Mouse (Mus musculus): ENCODE results near the gene Cphx2. TPM values are rescaled to one million over a fixed set of nuclear protein-coding genes. Genes with fewer than 3 reads are reported as not detected.
"Not testable (repeated sequence)": the region's sequence is repeated elsewhere in the genome, so short reads cannot be mapped to it uniquely, and the experiment has no call there.

Cphx2 gene
- total RNA-seq (2022) = not detected

- not testable (repeated sequence) for DNase-seq (ENCODE audit: low spot score)
These were observed at the start of gene Cphx2 for GRCm38 (mm10) chr14:26081216-26081615. Gene Cphx2, plus strand, starts transcription at chr14:26081516.

- not testable (repeated sequence) for DNase-seq (ENCODE audit: low spot score)
These were observed 47.0 kb upstream of the Cphx2 start for GRCm38 (mm10) chr14:26034364-26034763.

GRCm38 (mm10) chr14:26035439-26035838 is 45.9 kb upstream of the Cphx2 start:
- DNase-seq (ENCODE audit: low spot score) = not testable (repeated sequence)

- DNase-seq (ENCODE audit: low spot score) = not testable (repeated sequence)
These were observed 38.7 kb upstream of the Cphx2 start, which contains the start of gene Gm9780 for GRCm38 (mm10) chr14:26042611-26043010. Gene Gm9780, minus strand, starts transcription at chr14:26042711.

GRCm38 (mm10) chr14:26045007-26045406 is 36.3 kb upstream of the Cphx2 start:
- DNase-seq (ENCODE audit: low spot score) = not testable (repeated sequence)

- DNase-seq (ENCODE audit: low spot score) = not testable (repeated sequence)
These were observed 34.3 kb upstream of the Cphx2 start for GRCm38 (mm10) chr14:26047026-26047425.

- not testable (repeated sequence) for DNase-seq (ENCODE audit: low spot score)
These were observed 32.5 kb upstream of the Cphx2 start for GRCm38 (mm10) chr14:26048767-26049166.

- DNase-seq (ENCODE audit: low spot score) = not testable (repeated sequence)
These were observed 23.1 kb upstream of the Cphx2 start for GRCm38 (mm10) chr14:26058184-26058583.

- DNase-seq (ENCODE audit: low spot score) = not testable (repeated sequence)
These were observed 22.0 kb upstream of the Cphx2 start for GRCm38 (mm10) chr14:26059362-26059761.

GRCm38 (mm10) chr14:26066574-26067324 is 14.6 kb upstream of the Cphx2 start:
- not testable (repeated sequence) for DNase-seq (ENCODE audit: low spot score)

- not testable (repeated sequence) for DNase-seq (ENCODE audit: low spot score)
These were observed 14.0 kb upstream of the Cphx2 start, which contains the start of gene Tmem254c for GRCm38 (mm10) chr14:26067325-26067633. Gene Tmem254c, minus strand, starts transcription at chr14:26067355.

- not testable (repeated sequence) for DNase-seq (ENCODE audit: low spot score)
These were observed 4.5 kb upstream of the Cphx2 start for GRCm38 (mm10) chr14:26076620-26077390.

GRCm38 (mm10) chr14:26081997-26082396 is 681 bp downstream of the Cphx2 start, which contains the start of gene Cphx3:
Gene Cphx3, plus strand, starts transcription at chr14:26082297.
- DNase-seq (ENCODE audit: low spot score) = not testable (repeated sequence)

- not testable (repeated sequence) for DNase-seq (ENCODE audit: low spot score)
These were observed 16.3 kb downstream of the Cphx2 start for GRCm38 (mm10) chr14:26097622-26098021.

GRCm38 (mm10) chr14:26118150-26118549 is 36.8 kb downstream of the Cphx2 start, which contains the start of gene Duxbl2:
Gene Duxbl2, plus strand, starts transcription at chr14:26118349.
- DNase-seq (ENCODE audit: low spot score) = not testable (repeated sequence)

GRCm38 (mm10) chr14:26118550-26119000 is 37.3 kb downstream of the Cphx2 start:
- not testable (repeated sequence) for DNase-seq (ENCODE audit: low spot score)

- DNase-seq (ENCODE audit: low spot score) = not testable (repeated sequence)
These were observed 37.8 kb downstream of the Cphx2 start for GRCm38 (mm10) chr14:26119095-26119494.

Other genes with a start within 250 kb of the Cphx2 start
- gene Anxa11, start 239.4 kb upstream of the Cphx2 start, total RNA-seq (2022) = 10 to 100 TPM; 79.8 to 88.1 (median 84.4) TPM
- gene Plac9a, start 178.4 kb upstream of the Cphx2 start, total RNA-seq (2022) = 1 to 10 TPM in 3 of 4 experiments, under 1 TPM in 1; 0.88 to 5.5 (median 3.0) TPM
- gene Tmem254a, start 153.8 kb upstream of the Cphx2 start, total RNA-seq (2022) = under 1 TPM in 3 of 4 experiments, not detected in 1; 0.35 to 0.75 (median 0.50) TPM
- not detected for gene Cphx1, start 143.2 kb upstream of the Cphx2 start, total RNA-seq (2022)
- under 1 TPM in 1 of 4 experiments, not detected in 3; 0.13 TPM for gene Duxbl1, start 102.9 kb upstream of the Cphx2 start, total RNA-seq (2022)
- gene Gm9780, start 38.8 kb upstream of the Cphx2 start, total RNA-seq (2022) = 10 to 100 TPM; 14.5 to 21.1 (median 17.6) TPM
- gene Tmem254c, start 14.2 kb upstream of the Cphx2 start, total RNA-seq (2022) = 1 to 10 TPM; 1.6 to 7.9 (median 4.6) TPM
- not detected for gene Cphx3, start 781 bp downstream of the Cphx2 start, total RNA-seq (2022)
- not detected for gene Duxbl2, start 36.8 kb downstream of the Cphx2 start, total RNA-seq (2022)
- 10 to 100 TPM; 38.7 to 45.1 (median 43.3) TPM for gene Plac9b, start 101.0 kb downstream of the Cphx2 start, total RNA-seq (2022)
- 1 to 10 TPM in 3 of 4 experiments, not detected in 1; 2.3 to 3.5 (median 3.2) TPM for gene Tmem254b, start 125.5 kb downstream of the Cphx2 start, total RNA-seq (2022)
- gene Duxbl3, start 176.4 kb downstream of the Cphx2 start, total RNA-seq (2022) = not detected